Mouse (Mus musculus): ENCODE data around the gene Ptprd.

The Ptprd gene

DNA sequence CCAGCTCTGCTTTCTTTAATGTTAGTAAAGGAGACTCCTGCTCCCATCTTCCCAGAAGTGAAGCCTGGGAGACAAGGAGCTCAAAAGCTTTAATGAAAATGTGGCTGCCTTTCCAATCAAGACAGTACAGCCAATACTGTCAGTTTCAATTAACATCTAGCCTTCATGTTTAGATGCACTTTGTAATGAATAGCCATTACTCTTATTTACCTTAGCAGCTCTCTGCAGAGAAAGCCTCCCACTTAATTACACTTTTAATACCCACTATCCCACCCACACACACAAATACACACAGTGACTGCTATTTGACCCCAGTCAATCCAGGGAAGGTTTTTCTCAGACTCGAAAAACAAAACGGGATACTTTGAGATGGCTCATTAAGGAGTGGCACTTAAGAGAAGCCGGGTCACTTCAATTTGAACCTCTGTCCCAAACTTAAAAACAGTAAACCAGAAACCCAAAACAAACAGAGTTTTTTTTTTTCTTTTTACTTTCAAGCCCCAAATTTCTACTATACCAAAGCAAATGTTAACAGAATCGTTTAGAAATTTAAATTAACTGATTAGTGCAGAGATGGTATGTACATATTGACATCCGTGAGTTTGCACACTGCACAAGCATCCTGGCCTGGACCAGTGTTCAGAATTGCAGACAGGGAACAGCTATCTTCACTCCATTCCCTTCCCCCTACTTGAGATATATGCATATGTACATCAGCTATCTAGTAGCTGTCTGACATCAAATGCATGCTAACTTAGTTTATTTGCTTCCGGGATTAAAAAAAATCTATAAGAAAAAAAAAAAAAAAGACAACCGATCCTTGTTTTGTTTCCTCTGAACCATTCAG is 1824.6 kb downstream of the Ptprd start:
- no peak for DNase-seq (ENCODE audit: low spot score)

DNA sequence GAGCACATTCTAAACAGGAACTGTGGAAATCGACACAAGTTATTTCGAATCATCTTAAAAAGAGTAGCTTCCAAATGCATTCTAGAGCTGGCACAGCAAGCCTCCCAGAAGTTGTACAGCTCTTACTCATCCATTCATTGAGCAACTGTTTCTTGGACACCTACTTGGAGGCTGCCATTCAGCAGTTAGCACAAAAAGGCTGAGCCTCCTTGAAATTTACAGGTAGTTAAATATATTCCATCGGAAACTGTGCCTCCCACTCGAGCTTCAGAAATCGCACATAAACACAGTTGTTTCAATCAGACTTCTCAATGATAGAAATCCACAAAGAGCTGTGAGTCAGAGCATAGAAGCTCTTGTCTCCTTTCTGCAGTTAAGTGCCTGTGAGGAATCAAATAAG is 1825.9 kb downstream of the Ptprd start:
- no peak for DNase-seq (ENCODE audit: low spot score)

DNA sequence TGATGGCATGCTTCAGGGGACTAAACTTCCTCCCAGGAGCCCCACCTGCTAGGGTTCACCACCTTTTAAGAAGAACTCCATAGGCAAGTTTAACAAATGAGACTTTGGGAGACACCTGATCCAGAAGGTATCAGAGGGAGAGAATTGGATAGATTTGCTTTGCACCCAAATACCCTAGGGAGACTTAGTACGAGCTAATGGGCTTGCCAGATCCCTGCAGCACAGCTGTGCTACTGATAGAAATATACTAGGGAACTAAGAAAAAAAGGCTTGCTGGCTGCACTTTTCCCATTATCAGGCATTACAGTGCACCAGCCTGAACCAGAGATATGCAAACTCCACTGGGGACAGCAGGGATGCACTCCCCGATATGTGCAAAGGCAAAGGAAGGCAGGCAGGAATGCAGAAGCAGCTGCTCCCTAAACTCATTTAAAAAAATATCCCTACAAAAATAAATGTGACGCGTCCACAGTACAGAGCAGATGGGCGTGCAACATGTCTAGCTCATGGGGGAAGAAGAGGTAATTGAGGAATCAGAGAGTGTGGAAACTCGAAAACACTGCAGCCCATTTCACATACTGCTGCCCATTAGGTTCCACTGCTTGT is 1831.3 kb downstream of the Ptprd start:
- no peak for DNase-seq (ENCODE audit: low spot score)

DNA sequence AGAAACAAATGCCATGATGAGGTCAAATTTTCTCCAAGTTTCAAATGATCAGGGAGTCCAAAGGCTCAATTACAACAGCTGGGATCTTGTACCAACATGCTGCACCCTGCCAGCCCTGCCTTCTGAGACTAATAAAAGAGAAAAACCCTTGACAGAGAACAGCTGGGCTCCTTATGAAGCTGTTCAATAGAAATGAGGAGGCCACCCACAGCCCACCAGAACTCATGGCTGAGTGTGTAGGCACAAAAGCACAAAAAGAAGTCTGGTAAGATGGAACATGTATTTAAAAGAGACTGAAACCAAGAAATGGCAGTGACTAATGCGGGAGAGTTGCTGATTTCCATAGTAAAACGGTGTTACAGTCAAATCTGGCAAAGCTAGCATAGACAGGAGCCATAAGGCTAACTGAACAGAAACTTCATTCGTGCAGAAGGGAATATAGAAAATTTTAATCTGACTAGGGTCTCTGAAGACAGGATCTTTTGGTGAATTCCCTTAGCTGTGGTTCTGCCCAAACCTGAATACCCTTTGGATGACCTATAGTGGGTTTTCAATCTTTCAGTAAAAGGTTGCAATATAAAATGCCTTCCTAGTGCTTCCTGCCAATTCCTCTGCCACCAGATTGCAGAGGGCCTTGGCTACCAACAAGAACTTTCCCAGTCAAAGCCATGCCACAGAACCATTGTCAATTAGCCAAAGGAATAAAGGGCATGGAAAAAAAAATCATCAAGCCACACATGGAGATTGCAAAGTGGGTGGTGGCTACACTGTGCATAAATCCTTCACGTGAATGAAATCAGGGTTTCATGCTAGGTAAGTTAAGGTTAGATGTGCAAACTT is 1841.5 kb downstream of the Ptprd start:
- DNase-seq (ENCODE audit: low spot score): no peak

DNA sequence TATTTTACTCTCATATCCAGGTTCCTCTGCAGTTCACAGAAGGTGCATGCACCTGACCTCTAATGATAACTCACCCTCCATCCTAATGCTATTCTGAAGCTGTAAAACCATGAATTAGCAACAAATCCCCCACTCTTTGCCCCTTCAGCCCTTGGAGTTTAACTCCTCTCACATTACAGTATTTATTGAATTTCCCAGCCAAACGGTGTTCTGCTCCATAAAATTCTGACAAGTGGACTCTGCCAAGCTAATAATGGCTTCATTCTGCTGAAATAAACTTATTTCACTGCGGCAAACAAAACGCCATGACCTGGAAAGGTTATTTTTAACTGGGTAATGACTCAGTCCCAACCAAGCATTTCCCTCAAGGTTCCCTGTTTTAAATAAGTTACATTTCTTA is 1842.7 kb downstream of the Ptprd start:
- DNase-seq (ENCODE audit: low spot score): no peak

DNA sequence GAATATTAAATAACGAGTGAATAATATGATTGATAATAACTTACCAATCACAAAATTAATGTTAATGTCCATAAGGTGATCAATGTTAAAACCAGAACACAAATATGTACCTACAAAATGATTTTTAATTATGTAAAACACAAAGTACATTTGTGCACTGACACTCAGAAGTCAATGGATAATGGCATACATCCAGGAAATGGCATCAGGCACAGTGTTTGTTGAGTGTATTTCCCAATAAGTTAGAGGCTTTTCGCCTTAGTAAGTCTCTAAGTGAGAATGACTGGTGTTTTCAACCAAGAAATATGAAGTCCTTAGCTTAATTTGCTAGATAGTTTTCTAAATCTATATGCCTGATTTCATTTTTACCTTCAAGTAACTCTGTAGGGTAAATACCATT is 1843.5 kb downstream of the Ptprd start:
- no peak for DNase-seq (ENCODE audit: low spot score)

DNA sequence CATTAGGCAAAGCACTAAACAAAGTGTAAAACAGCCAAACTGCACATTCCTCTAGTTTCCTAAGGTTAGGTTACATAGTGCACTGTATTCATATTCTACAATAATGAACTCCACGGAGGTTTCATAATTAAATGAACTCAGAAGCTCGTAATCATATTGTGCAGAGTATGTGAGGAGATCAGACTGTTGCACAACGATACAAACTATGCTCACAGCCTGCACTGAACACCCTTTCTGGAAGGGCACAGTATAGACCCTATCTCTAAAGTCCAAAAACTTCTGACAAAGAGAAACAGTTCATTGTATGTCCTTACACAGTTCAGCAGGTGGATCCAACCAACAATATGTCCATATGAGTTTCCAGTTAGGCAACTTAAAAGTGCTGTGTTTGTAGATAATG is 1844.5 kb downstream of the Ptprd start:
- DNase-seq (ENCODE audit: low spot score): no peak

DNA sequence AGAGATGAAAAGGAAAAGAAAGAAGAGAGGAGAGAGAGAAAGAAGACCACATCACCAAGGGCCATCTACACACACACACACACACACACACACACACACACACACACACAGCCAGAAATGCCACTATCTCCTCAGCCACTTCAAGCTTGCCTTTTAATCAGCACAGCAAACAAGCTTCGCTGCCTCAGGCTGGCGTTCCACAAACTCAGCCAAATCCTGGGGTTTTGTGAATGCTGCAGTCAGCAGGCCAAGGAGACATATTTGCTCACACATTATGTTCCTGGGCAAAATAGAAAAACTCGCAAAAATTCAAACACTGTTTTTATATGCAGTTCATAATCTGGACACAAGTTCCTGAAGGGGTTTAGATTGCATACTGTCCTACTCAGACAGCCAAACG is 1845.9 kb downstream of the Ptprd start:
- no peak for DNase-seq (ENCODE audit: low spot score)

DNA sequence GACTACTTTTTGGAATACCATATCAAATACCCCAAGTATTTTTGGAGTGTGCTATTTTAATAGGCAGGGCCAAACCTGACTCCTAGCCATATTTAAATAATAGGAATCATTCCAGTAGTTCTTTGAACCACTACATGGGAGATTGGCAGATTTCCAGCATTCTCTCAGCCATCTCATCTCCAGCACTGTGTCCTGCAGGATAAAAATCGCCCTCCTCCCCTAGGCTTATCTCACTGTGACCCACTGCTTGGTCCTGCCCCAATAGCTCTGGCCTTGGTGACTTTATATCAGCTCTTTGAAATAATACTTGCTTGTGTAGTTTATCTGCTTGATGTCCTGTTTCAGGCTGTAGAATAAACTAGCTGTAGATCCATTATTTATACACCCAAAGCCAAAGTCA is 1850.2 kb downstream of the Ptprd start:
- DNase-seq (ENCODE audit: low spot score): no peak

DNA sequence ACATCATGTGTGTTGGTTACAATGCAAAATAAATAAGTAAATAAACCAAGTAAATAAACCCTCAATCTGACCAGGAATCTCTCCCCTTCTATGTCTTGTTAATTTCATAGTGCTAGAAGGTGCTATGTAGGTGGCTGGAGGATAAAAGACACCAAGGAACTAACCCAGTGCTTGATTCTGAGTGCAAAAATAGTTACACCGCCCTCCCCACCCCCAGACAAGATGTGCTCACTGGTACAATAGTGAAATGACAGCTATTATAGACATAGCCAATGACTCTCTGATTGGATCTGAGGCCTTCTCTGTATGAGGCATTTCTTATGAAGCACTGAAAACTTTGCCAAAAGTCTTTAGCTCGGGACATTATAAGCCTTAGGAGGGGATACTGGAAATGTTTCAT is 1857.6 kb downstream of the Ptprd start:
- DNase-seq (ENCODE audit: low spot score): no peak

DNA sequence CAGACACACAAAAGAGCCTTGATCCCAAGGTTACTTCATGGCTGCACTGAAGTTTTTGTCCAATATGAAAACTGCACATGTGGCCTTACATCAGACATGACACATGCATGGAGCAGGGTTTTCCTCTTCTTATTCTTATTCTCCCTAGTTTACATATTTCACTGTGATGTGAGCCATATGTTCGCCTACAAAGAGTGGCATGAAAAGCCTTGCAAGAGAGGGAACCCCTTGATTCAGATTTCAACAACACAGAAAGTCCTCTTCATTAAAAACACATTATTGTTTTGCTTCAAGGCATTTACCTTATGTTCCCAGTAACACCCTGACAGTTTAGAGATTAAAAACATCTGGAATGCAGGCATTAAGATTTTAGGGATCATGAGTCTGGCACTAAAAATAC is 1859.3 kb downstream of the Ptprd start:
- DNase-seq (ENCODE audit: low spot score): no peak

DNA sequence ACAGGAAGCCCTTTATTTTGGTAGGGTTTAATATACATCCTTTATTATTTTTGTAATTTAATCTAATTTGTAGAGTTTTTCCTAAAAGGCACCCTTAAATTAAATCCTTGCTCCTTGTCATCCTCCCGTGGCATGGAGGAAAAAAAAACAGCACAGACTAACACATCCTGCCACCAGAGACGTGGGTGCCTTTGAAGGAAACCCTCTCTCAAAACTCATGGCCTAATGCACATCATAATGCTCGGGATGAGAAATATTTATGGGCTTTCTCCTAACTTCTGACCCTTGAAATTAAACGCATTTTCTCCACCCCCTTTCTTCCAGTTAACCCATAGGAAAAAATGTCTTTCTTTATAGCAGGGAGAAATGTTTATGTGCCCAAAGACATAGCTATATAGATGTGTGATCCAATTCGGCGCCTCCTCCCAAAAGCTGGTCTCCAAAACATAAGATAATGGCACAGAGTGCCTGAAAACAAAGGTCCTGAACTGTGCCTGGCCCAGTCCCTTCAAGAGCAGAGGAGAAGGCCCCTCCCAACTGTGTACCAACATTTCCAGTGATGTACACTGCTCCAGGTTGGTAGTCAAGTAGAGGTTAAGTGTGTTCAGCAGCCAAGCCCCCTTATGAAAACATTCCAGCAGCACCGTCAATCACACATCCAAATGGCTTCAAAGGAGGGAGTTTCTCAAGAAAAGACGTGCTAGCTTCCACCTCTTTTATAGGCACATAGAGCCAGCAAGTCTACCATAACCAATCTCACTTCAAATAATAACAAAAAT is 1860.4 kb downstream of the Ptprd start:
- no peak for DNase-seq (ENCODE audit: low spot score)

DNA sequence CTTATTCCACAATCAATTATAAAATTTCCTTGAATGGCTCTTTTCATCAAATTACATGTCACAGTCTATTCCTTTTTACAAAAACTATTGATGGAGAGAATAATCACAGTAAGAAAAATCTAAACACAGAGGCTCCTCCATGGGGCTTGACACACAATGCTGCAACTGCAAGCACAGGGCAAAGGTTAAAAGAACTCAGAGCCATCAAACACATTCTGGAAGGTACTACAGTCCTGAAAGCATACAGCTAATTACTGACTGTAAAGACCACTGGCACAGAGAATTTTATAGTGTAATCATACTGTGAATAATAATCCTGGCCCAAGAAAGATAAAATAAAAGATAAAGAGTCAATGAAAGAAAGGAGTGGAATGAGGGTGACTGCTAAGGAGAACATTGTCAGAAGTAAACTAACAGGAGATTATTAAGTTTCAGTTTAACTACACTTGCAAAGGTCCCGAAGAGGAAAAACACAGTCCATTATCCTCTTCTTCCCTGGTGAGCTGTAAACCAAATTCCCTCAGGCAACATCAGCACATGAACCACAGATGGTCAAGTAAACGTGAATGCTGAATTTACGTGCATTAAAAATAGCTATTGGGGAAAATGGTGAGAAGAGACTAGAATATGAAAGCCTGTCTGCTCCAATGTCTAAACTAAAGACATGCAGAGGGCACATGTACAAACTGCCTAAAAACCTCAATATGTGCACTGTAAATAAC is 1861.4 kb downstream of the Ptprd start:
- DNase-seq (ENCODE audit: low spot score): no peak

DNA sequence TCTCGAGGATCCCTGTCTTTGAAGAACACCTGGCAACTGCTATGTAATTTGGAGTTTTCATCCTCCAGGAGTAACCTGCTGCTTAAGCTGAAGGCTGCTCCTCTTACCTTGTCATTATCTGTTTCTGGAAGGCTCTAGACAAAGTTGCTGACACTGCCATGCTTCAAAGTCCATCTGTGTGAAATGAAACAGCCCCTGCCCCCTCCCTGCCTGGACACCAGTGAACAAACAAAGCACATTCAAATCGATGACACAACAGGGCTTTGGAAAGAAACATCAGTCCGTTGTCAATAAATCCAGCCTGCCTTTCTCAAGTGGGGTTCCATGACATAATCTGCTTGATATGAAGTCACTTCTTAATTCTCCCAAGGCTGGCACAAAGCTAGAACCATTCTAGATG is 1867.7 kb downstream of the Ptprd start:
- no peak for DNase-seq (ENCODE audit: low spot score)

DNA sequence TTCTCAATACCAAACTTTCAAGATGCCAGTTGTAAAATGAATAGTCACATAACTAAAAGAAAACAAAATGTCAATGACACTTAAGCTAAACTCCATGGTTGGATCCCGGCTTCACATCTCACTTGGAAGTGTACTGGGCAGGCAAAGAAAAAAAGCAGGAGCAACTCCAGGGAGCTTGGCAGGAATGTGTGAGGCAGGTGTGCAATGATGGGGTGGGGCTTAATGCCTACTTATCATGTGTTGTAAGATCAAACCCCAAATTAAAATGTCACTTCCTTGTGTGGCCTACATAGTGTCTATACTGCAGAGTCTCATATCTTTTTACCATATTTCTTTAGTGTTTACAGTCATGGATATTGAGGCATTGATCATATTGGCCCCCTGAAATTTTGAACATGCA is 1873.8 kb downstream of the Ptprd start:
- no peak for DNase-seq (ENCODE audit: low spot score)

DNA sequence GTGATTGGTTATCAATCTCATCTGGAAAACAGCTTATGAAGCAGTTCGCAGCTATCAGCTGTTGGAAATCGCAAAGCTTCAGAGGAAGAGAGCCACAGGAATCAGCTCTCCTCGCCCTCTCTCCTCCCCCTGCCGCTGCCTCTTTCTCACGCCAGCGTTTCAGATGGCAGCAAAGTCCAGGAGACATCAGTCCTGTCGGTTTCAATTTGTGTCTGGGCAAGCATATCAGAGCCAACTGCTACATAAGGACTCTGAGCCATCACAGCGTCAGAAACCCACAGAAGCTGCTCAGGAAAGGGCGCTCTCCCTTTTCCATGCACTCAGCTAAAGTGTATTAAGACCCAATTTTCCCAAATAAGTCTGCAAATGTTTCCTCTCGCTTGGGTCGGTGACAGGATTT is 1884.4 kb downstream of the Ptprd start:
- DNase-seq (ENCODE audit: low spot score): peak; percentile 11

DNA sequence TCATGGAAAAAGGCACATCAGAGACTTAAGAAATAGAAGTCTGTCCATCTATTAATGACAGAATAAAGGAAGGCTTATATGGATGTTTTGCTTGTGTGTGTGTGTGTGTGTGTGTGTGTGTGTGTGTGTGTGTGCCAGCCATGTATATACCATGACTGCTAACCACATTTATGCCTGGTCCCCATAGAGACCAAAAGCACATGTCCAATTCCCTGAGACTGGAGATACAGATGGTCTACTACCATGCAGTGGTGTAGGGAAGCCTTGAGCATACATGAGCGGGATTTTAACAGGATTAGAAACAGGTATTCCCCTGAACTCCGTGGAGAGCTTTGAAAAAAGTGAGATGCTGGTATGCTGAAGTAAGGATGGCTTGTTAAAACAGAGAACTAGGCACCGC is 1886.1 kb downstream of the Ptprd start:
- DNase-seq (ENCODE audit: low spot score): no peak

DNA sequence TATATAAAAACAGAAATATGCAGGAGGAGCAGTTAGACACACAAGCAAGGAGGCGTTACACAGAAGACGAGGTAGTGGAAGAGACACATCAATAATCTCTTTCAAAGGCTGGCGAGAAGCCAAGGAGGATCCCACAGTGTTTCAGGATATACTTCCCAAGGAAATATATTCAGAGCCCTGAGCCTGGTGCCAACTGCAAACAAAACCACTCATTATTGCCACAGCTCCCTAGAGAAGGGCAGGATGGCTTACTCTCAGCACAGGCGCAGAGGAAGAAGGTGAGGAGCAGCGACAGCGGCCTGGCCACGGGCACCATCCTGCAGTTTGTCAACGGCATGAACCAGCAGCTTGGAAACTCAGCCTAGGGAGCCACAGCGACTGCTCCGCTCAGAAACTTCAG is 1886.8 kb downstream of the Ptprd start:
- no peak for DNase-seq (ENCODE audit: low spot score)

DNA sequence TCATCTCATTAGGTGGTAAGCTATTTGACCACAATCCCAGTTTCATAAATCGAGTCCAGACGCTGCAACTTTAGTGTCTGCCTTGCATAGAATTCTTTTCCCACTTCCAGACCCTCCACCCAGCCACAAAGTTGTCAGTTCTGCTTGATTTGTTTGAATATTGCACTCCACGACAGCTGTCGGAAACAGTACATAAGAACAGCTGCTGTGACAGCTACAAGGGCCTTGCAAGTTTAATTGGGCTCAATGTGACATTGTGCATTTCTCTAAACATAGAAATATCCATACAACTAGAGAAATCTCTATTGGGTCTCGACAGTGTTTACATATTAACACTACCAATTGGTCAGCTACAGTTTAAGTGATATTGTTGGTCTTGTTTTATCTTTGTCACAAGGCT is 1887.3 kb downstream of the Ptprd start:
- no peak for DNase-seq (ENCODE audit: low spot score)

DNA sequence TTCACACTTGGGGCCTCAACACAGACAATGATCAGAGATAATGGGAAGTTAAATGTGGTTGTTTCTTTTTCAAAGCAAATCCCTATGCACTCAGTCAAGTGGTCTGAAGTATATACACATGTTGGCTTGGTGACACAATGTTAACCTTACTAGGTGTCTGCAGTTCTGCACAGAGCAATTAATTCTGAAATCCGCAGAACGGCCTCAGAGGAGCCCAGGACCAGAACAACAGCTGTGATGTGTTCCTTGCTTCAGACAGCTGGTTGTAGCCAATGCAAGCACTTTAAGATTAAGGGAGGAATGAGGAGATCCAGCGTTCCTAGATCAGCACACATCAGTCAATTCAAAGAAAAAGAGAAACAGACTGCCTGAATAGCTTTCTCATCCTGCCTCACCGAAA is 1891.9 kb downstream of the Ptprd start:
- DNase-seq (ENCODE audit: low spot score): no peak

DNA sequence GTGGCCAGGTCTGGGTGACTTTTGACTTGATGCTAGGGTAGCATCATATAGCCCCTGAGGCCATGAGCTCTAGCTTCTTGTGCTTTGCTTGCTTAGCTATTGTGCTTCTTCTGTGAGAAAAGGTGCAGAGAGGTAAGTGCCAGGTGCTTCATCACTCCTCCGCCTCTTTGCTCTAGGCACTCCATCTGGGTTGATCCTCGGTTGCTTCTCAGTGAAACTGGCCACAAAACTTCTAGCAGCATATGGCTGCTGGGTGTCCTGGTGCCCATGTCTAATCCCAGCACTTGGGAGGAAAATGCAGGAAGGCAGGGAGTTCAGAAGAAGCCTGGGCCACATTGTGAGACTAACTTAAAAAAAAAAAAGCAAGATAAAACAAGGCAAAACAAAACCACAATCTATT is 1895.8 kb downstream of the Ptprd start:
- DNase-seq (ENCODE audit: low spot score): no peak

DNA sequence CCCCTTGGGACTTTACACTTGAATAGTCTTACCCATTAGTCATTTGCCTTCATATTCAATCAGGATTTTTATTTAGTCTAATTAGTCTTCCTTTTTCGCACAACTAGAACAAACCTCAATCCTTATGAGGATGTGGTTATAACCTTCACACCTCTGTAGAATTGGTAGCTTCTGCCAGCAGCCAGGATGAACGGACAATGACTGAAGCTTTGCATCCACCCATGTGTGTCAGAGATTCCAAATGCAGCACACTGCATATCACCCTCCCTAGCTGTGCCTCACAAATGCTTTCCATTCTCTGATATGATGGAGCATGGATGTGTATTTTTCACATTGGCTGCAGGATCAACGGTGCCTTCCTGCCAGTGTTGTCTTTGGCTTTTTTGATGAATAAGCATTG is 1898.0 kb downstream of the Ptprd start:
- no peak for DNase-seq (ENCODE audit: low spot score)
